Mouse (Mus musculus) midbrain, embryonic 14.5 days (tissue): Measurements from ENCODE around the gene Ebf1. TPM values are rescaled to one million over a fixed set of nuclear protein-coding genes. Genes with fewer than 3 reads are reported as not detected.

ENCODE experiments used
- ATAC-seq: fragments of 200-750 bp; cut with Nextera tagmentation; 2 replicates; pipeline ENCODE4 v1.8.0; 2017; ENCODE audit warnings: moderate number of reproducible peaks, moderate library complexity; ENCODE audit not compliant: low FRiP score, low TSS enrichment
- DNase-seq: peaks from one replicate; pipeline ENCODE4 v3.0.0-alpha.2; 2015
- H3K27ac ChIP-seq: fragments of 300-500 bp; sonication (generic); replicated peaks from 2 replicates; pipeline ENCODE4 v1.5.1; 2014; ENCODE audit warnings: mild to moderate bottlenecking, low read depth, low read length, moderate library complexity
- H3K27me3 ChIP-seq: fragments of 300-500 bp; sonication (generic); 2 replicates; pipeline ENCODE4 v1.6.1; 2014; ENCODE audit warnings: low read length, control low read depth, mixed read lengths; ENCODE audit not compliant: control insufficient read depth, insufficient read depth
- H3K36me3 ChIP-seq: fragments of 300-500 bp; sonication (generic); 2 replicates; pipeline ENCODE4 v1.6.1; 2014; ENCODE audit warnings: low read length, control low read depth; ENCODE audit not compliant: control insufficient read depth, insufficient read depth
- H3K4me1 ChIP-seq: fragments of 300-500 bp; sonication (generic); 2 replicates; pipeline ENCODE4 v1.6.1; 2014; ENCODE audit warnings: mild to moderate bottlenecking, antibody characterized with exemption, low read length, control low read depth; ENCODE audit not compliant: control insufficient read depth, insufficient read depth
- H3K4me2 ChIP-seq: fragments of 300-500 bp; sonication (generic); 2 replicates; pipeline ENCODE4 v1.6.1; 2014; ENCODE audit warnings: mild to moderate bottlenecking, low read length, moderate library complexity
- H3K4me3 ChIP-seq: fragments of 300-500 bp; sonication (generic); replicated peaks from 2 replicates; pipeline ENCODE4 v1.5.1; 2014; ENCODE audit warnings: low read depth, low read length
- H3K9ac ChIP-seq: fragments of 300-500 bp; sonication (generic); replicated peaks from 2 replicates; pipeline ENCODE4 v1.6.1; 2014; ENCODE audit warnings: mild to moderate bottlenecking, low read length, moderate library complexity
- H3K9me3 ChIP-seq: fragments of 300-500 bp; sonication (generic); 2 replicates; pipeline ENCODE4 v1.6.1; 2016; ENCODE audit warnings: low read length, control low read depth, mixed read lengths; ENCODE audit not compliant: control insufficient read depth
- WGBS: fragments of 180-500 bp; shearing (Covaris S2); extraction: QIAGEN DNeasy Blood & Tissue Kit; methylation state at CpG from one replicate; pipeline ENCODE4 v1.1.7; 2014; 5-methylcytosine and 5-hydroxymethylcytosine counted together
- polyA plus RNA-seq: library from polyadenylated mRNA; unstranded; fragments of >200 nt; fragmentation: Nextera tagmentation; extraction: Ambion mirVana; gene quantifications from 2 replicates; pipeline ENCODE4 v1.2.1, GENCODE M21; 2014

Ebf1 gene
- polyA plus RNA-seq, 1 experiment from 2014 or later: 112 TPM

DNA sequence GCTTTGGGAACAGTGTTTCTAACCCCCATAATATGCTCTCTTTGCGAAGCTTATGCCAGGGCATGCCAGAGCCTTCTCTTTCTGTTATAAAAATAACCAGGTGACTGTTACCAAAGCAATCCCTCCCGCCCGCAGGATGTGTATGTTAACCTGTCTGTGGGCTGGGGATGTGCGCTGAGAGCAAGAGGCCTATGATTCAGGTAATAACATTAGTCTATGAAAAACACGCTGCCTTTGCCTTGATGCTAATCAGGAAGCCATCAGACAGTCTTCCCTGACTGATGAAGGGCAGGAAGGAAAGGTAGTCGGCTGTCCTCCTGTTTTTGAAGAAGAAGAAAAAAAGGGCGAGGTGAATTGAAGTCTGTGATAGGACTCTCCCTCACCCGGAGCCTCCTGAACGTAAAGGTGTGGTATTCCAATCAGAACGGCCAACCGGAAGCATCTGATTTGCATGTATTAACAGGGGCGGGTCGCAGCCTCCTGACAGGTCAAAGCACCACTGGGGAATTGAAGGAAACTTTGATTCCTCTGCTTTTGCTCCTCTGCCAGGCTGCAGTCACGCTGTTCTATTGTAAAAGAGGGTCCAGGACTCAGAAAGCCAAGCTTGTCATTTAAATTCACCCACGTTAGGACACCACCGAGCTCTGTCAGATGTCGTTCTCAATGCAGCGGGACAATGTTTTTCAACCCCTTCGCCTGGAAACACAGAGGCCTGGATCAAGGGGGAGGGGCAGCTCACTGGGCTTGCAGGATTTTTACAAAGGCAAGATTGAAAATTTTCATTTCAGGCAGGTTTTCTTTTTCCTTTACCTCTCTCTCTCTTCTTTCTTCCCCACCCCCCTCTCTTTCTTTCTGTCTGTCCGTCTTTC lies 144.2 kb downstream of the Ebf1 start:
- Histone ChIP-seq H3K4me3 (no peak overlapping the region; the same call in 1 of the 2 replicates), H3K9ac (no peak overlapping the region; the same call in 1 of the 2 replicates), H3K27me3 (no peaks in the 10 kb centered on the region), H3K9me3 (no peaks in the 10 kb centered on the region), H3K27ac (peak overlapping the region; percentile 45), H3K4me1 (peaks cover 22% of the 10 kb centered on the region), H3K36me3 (no peaks in the 10 kb centered on the region), H3K4me2 (peak overlapping the region; percentile 46)
- DNase-seq (peak; percentile 58), ATAC-seq (no peak; the same call in 1 of the 2 replicates)
- WGBS: 6% methylated on average over 20 of the region's 20 CpGs

GRCm38 (mm10) chr11:44763992-44764835 lies 147.1 kb downstream of the Ebf1 start:
- no peak overlapping the region for H3K4me3 ChIP-seq
- WGBS: 77% methylated on average over 7 of the region's 7 CpGs
- no peak for ATAC-seq

GRCm38 (mm10) chr11:44764988-44765387 lies 147.9 kb downstream of the Ebf1 start:
- Histone ChIP-seq H3K9me3 (no peaks in the 10 kb centered on the region), H3K4me1 (peaks cover 33% of the 10 kb centered on the region), H3K4me2 (no peak overlapping the region), H3K4me3 (no peak overlapping the region), H3K27me3 (no peaks in the 10 kb centered on the region), H3K36me3 (no peaks in the 10 kb centered on the region), H3K9ac (no peak overlapping the region), H3K27ac (no peak overlapping the region)
- DNase-seq (no peak), ATAC-seq (no peak)
- 55% methylated on average over 11 of the region's 11 CpGs for WGBS

More at GRCm38 (mm10) chr11:44763992-44764835, 147.1 kb downstream of the Ebf1 start:
- Histone ChIP-seq H3K4me1 (peaks cover 33% of the 10 kb centered on the region), H3K36me3 (no peaks in the 10 kb centered on the region), H3K4me2 (no peak overlapping the region), H3K9me3 (no peaks in the 10 kb centered on the region), H3K9ac (no peak overlapping the region), H3K27ac (0 out of 2 replicates have a peak overlapping the region, but pooled peaks have one; percentile 39), H3K27me3 (no peaks in the 10 kb centered on the region)
- DNase-seq: no peak

DNA sequence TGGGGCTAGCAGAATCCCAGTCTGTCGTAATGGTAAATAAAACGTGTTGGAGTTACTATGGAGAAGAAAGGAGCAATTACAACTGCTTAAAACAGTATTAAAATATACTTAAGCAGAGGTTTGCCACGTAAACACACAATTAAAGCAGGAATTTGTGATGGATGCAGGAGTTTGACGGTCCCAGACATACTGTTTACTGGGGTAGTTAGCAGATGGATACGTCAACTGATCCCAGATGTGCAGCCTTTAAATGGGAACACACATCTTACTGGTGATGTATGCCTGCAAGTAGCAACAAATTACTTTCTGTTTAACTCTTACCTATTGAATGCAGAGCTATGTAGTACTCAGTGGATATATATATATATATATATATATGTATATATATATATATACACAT lies 149.1 kb downstream of the Ebf1 start:
- DNase-seq (no peak), ATAC-seq (no peak)
- H3K4me2 ChIP-seq: no peak overlapping the region
- no peaks in the 10 kb centered on the region for H3K36me3 ChIP-seq
- 66% methylated on average over 5 of the region's 5 CpGs for WGBS
- H3K4me1 ChIP-seq: peaks cover 34% of the 10 kb centered on the region
- no peak overlapping the region for H3K9ac ChIP-seq
- no peak overlapping the region for H3K27ac ChIP-seq
- no peak overlapping the region for H3K4me3 ChIP-seq
- H3K9me3 ChIP-seq: no peaks in the 10 kb centered on the region
- no peaks in the 10 kb centered on the region for H3K27me3 ChIP-seq

GRCm38 (mm10) chr11:44767322-44767721 lies 150.2 kb downstream of the Ebf1 start:
- Histone ChIP-seq H3K4me1 (peaks cover 24% of the 10 kb centered on the region), H3K9ac (no peak overlapping the region), H3K9me3 (no peaks in the 10 kb centered on the region), H3K4me2 (no peak overlapping the region), H3K27me3 (no peaks in the 10 kb centered on the region), H3K27ac (peak overlapping the region; percentile 49), H3K36me3 (no peaks in the 10 kb centered on the region), H3K4me3 (no peak overlapping the region)
- no peak for ATAC-seq
- 5% methylated on average over 3 of the region's 3 CpGs for WGBS
- no peak for DNase-seq

DNA sequence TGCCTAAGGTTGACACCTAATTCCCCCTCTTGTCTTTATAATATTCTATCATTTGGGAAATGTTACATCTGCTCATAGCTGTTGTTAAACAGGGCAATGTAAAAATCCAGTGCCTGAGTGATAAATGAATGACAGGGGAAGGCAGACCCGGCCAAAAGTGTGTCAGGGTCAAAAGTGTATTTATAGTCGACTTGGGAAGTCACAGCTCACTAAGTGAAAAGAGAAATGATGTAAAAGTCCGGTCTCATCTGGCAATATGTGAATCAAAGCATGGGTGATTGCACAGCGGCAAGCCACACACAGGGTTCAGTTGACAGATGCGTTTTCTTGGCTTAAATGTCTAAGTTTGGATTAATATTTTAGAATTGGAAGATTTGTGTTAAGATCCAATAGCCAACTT lies 151.2 kb downstream of the Ebf1 start:
- WGBS: 78% methylated on average over 5 of the region's 5 CpGs

DNA sequence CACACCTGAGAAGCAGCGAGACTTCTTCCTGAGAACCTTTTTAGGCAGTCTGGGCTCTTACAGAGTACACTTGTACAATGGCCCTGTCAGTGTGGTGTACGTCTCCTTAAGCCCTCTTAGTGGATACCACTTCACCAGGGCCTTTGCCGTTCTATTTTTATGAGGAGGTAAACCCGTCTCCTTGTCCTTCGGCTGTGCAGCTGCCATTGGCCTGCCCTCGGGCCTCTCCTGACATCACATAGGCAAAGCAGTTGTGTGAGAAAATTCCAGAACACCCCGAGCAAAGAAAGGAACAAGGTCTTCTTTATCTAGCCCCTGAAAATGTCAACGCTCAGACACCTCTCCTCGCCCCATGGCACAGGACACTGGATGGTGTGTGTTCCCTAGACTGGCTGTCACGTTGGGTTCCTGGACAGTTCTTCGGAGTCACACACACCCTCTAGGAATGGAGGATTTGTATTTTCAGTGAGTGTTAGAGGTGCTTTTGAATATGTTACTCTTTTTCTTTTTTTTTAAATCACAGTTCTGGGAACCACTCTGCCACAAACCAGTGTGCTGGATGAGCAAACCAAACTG lies 154.0 kb downstream of the Ebf1 start:
- DNase-seq: no peak
- peaks cover 18% of the 10 kb centered on the region for H3K4me1 ChIP-seq
- H3K27me3 ChIP-seq: no peaks in the 10 kb centered on the region
- no peaks in the 10 kb centered on the region for H3K36me3 ChIP-seq
- H3K4me2 ChIP-seq: no peak overlapping the region
- H3K9ac ChIP-seq: no peak overlapping the region
- H3K9me3 ChIP-seq: no peaks in the 10 kb centered on the region
- no peak overlapping the region for H3K4me3 ChIP-seq
- no peak for ATAC-seq
- H3K27ac ChIP-seq: peak overlapping the region; percentile 55
- WGBS: 81% methylated on average over 11 of the region's 11 CpGs

More for the DNA sequence above, 151.2 kb downstream of the Ebf1 start:
- no peaks in the 10 kb centered on the region for H3K27me3 ChIP-seq
- H3K27ac ChIP-seq: no peak overlapping the region
- DNase-seq (no peak), ATAC-seq (no peak)
- no peaks in the 10 kb centered on the region for H3K36me3 ChIP-seq
- peaks cover 24% of the 10 kb centered on the region for H3K4me1 ChIP-seq
- H3K9me3 ChIP-seq: no peaks in the 10 kb centered on the region
- no peak overlapping the region for H3K4me2 ChIP-seq
- no peak overlapping the region for H3K9ac ChIP-seq
- H3K4me3 ChIP-seq: no peak overlapping the region

DNA sequence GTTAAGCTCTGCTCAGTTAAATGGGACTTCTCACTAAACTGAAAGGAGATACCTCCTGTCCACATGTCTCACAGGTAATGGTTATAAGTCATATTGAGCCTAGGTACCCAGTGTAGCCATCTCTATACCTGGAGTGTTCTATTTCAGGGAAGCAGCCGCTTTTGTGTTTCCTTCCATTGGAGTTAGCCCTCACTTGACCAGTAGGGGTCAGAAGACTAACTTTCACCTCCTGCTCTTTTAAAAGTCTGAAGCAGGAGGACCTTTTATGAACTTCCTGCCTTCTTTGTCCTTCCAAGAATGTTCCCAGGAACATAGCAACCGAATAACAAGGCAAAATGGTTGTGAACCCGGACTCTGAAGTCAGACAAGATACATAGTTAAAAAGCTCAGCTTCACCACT lies 157.3 kb downstream of the Ebf1 start:
- Histone ChIP-seq H3K27me3 (no peaks in the 10 kb centered on the region), H3K4me1 (peaks cover 18% of the 10 kb centered on the region; the same call in 1 of the 2 replicates), H3K27ac (no peak overlapping the region), H3K9ac (no peak overlapping the region), H3K4me2 (no peak overlapping the region), H3K4me3 (no peak overlapping the region), H3K36me3 (no peaks in the 10 kb centered on the region), H3K9me3 (no peaks in the 10 kb centered on the region)
- DNase-seq (no peak), ATAC-seq (no peak)
- WGBS: 75% methylated on average over 3 of the region's 3 CpGs
